In genomic region chr12:70795389-70795711, GRCm38 (mm10) we compare ENCODE assay signal across 25 mouse cellular contexts. TPM values are rescaled to one million over a fixed set of nuclear protein-coding genes. Genes with fewer than 3 reads are reported as not detected.
DNase-seq lines count a peak whose midpoint lies in the region; ATAC-seq and TF ChIP-seq lines count a peak whose summit lies in the region.
"Had no signal": no experiment of that assay in that cellular context is flagged by ENCODE, and none has a peak within 500 bp of the region (broad histone marks: within the 10 kb centered on the region; RNA-seq: fewer than 3 reads in every experiment).

No protein-coding gene starts in this region.

- 89% methylated on average over 3 of the region's 3 CpGs for WGBS in forebrain, embryonic 10.5 days
- 92% methylated on average over 3 of the region's 3 CpGs for WGBS in forebrain, embryonic 13.5 days
- WGBS in heart, embryonic 15.5 days: 74% methylated on average over 3 of the region's 3 CpGs
- 49% methylated on average over 3 of the region's 3 CpGs for WGBS in liver, embryonic 16.5 days (ENCODE audit: insufficient replicate concordance)

- H3K27ac ChIP-seq in forebrain, embryonic 10.5 days: peak overlapping the region; percentile 63
- H3K27ac ChIP-seq in forebrain, embryonic 13.5 days: no peak overlapping the region
- H3K27ac ChIP-seq in heart, embryonic 15.5 days: peak overlapping the region; percentile 56
- no peak overlapping the region for H3K27ac ChIP-seq in liver, embryonic 16.5 days (ENCODE audit: low read length)
- H3K27ac ChIP-seq: forebrain, embryonic 15.5 days; heart, embryonic 10.5 days; hindbrain, embryonic 12.5 days; hindbrain, postnatal 0 days; intestine, embryonic 15.5 days; kidney, postnatal 0 days; neural tube, embryonic 12.5 days had no signal

- H3K79me3 ChIP-seq in C2C12 (ENCODE audit: low read depth): no peaks in the 10 kb centered on the region

- no peak overlapping the region for H3ac ChIP-seq in C2C12 (ENCODE audit: control insufficient read depth, insufficient read length, low read depth)

- H3K4me1 ChIP-seq in forebrain, embryonic 10.5 days: peaks cover 23% of the 10 kb centered on the region
- H3K4me1 ChIP-seq in forebrain, embryonic 13.5 days: peaks cover 9% of the 10 kb centered on the region
- H3K4me1 ChIP-seq in heart, embryonic 15.5 days (replicated peaks): peaks cover 32% of the 10 kb centered on the region
- H3K4me1 ChIP-seq in liver, embryonic 16.5 days (ENCODE audit: control insufficient read depth, low read depth, low read length): no peaks in the 10 kb centered on the region; the same call in 1 of the 2 replicates

- no peaks in the 10 kb centered on the region for H3K9me3 ChIP-seq in forebrain, embryonic 10.5 days
- H3K9me3 ChIP-seq in forebrain, embryonic 13.5 days (replicated peaks): no peaks in the 10 kb centered on the region
- no peaks in the 10 kb centered on the region for H3K9me3 ChIP-seq in heart, embryonic 15.5 days (replicated peaks)
- H3K9me3 ChIP-seq in liver, embryonic 16.5 days (replicated peaks; ENCODE audit: control insufficient read depth, low read length): no peaks in the 10 kb centered on the region
- H3K9me3 ChIP-seq: forebrain, embryonic 15.5 days; G1E; heart, embryonic 10.5 days; hindbrain, embryonic 12.5 days; intestine, embryonic 15.5 days; neural tube, embryonic 12.5 days had no signal

- H3K9ac ChIP-seq in forebrain, embryonic 13.5 days: no peak overlapping the region
- H3K9ac ChIP-seq in heart, embryonic 15.5 days: no peak overlapping the region
- no peak overlapping the region for H3K9ac ChIP-seq in liver, embryonic 16.5 days (ENCODE audit: low read depth, low read length)
- H3K9ac ChIP-seq: forebrain, embryonic 15.5 days; hindbrain, embryonic 12.5 days; intestine, embryonic 15.5 days; neural tube, embryonic 12.5 days had no signal

- no peaks in the 10 kb centered on the region for H3K36me3 ChIP-seq in forebrain, embryonic 10.5 days (replicated peaks)
- H3K36me3 ChIP-seq in forebrain, embryonic 13.5 days (ENCODE audit: poor library complexity, severe bottlenecking): no peaks in the 10 kb centered on the region
- H3K36me3 ChIP-seq in heart, embryonic 15.5 days: no peaks in the 10 kb centered on the region
- no peaks in the 10 kb centered on the region for H3K36me3 ChIP-seq in liver, embryonic 16.5 days (ENCODE audit: control insufficient read depth, insufficient read depth)
- no peaks in the 10 kb centered on the region for H3K36me3 ChIP-seq in C2C12 (ENCODE audit: control insufficient read depth, insufficient read depth)
- H3K36me3 ChIP-seq: forebrain, embryonic 15.5 days; G1E; heart, embryonic 10.5 days; hindbrain, embryonic 12.5 days; intestine, embryonic 15.5 days; neural tube, embryonic 12.5 days had no signal

- no peaks in the 10 kb centered on the region; the same call in 1 of the 2 replicates for H3K27me3 ChIP-seq in forebrain, embryonic 10.5 days (ENCODE audit: poor library complexity, severe bottlenecking)
- no peaks in the 10 kb centered on the region for H3K27me3 ChIP-seq in forebrain, embryonic 13.5 days
- H3K27me3 ChIP-seq in heart, embryonic 15.5 days: no peaks in the 10 kb centered on the region
- H3K27me3 ChIP-seq in liver, embryonic 16.5 days (ENCODE audit: control insufficient read depth, insufficient read depth, low read depth, low read length): no peaks in the 10 kb centered on the region
- H3K27me3 ChIP-seq in C2C12 (ENCODE audit: control insufficient read depth, insufficient read depth, insufficient read length): no peaks in the 10 kb centered on the region
- H3K27me3 ChIP-seq: forebrain, embryonic 15.5 days; hindbrain, embryonic 12.5 days; intestine, embryonic 15.5 days; neural tube, embryonic 12.5 days had no signal

- H3K4me3 ChIP-seq in forebrain, embryonic 10.5 days: no peak overlapping the region
- no peak overlapping the region for H3K4me3 ChIP-seq in forebrain, embryonic 13.5 days
- H3K4me3 ChIP-seq in heart, embryonic 15.5 days: no peak overlapping the region
- H3K4me3 ChIP-seq in liver, embryonic 16.5 days (ENCODE audit: low read depth, low read length): no peak overlapping the region
- no peak overlapping the region for H3K4me3 ChIP-seq in C2C12 (ENCODE audit: insufficient read depth, poor library complexity, severe bottlenecking)
- H3K4me3 ChIP-seq: forebrain, embryonic 15.5 days; heart, embryonic 10.5 days; hindbrain, embryonic 12.5 days; intestine, embryonic 15.5 days; neural tube, embryonic 12.5 days had no signal

- no peak overlapping the region for H3K4me2 ChIP-seq in forebrain, embryonic 13.5 days
- H3K4me2 ChIP-seq in heart, embryonic 15.5 days: peak overlapping the region; percentile 26
- H3K4me2 ChIP-seq in liver, embryonic 16.5 days (ENCODE audit: low read depth, low read length): no peak overlapping the region
- H3K4me2 ChIP-seq: forebrain, embryonic 15.5 days; hindbrain, embryonic 12.5 days; intestine, embryonic 15.5 days; midbrain, embryonic 11.5 days; neural tube, embryonic 12.5 days had no signal

- TF ChIP-seq CTCF in C2C12 (IDR thresholded peaks at IDR 0.05; ENCODE audit: control insufficient read depth, insufficient read depth, insufficient read length): no peak

- ATAC-seq in forebrain, embryonic 13.5 days: no peak
- no peak for ATAC-seq in heart, embryonic 15.5 days (replicated peaks; ENCODE audit: insufficient number of reproducible peaks, insufficient read depth, low FRiP score, low read depth)
- ATAC-seq in liver, embryonic 16.5 days (ENCODE audit: low read depth): peak; percentile 64
- ATAC-seq: forebrain, embryonic 15.5 days; hindbrain, postnatal 0 days; intestine, embryonic 15.5 days had no signal

- no peaks in the 10 kb centered on the region for H3K79me2 ChIP-seq in C2C12 (ENCODE audit: control insufficient read depth, insufficient read depth)

- DNase-seq in forebrain, embryonic 10.5 days (ENCODE audit: extremely low spot score, low spot score): no peak
- DNase-seq in heart, adult 9 months (ENCODE audit: low spot score in 2 of 2): no peak
- no peak for DNase-seq in liver
- no peak for DNase-seq in urinary bladder, postnatal 36 days (ENCODE audit: low spot score in 2 of 2)
- DNase-seq: adrenal gland, adult 8-10 months; cerebellum, postnatal 14 days; gastrocnemius, postnatal 25 days; kidney, adult 2 months; kidney, postnatal 4 days; right cerebral cortex, adult 18-20 months; spleen, adult 18-20 months; thymus, postnatal 14 days had no signal

TF ChIP-seq in C2C12, 6 proteins besides CTCF, POLR2A, EP300 and RAD21:
- TF ChIP-seq USF1 (IDR thresholded peaks at IDR 0.05; ENCODE audit: low read depth) (no peak), CEBPB (IDR thresholded peaks at IDR 0.05; ENCODE audit: low read depth) (peak; percentile 91)
TF ChIP-seq in C2C12: peak in this region for 1.

RNA-seq across cellular contexts. Expression of gene Frmd6, which starts 30.0 kb away (rescaled TPM):
- 25.1 and 27.8 TPM in 2 replicates for polyA plus RNA-seq in forebrain, embryonic 10.5 days (2016; fragmentation: Nextera tagmentation; extraction: Ambion mirVana)
- 6.4 and 6.8 TPM in 2 replicates for polyA plus RNA-seq in forebrain, embryonic 13.5 days (2015; fragmentation: Nextera tagmentation; extraction: Ambion mirVana)
- 23.0 and 26.0 TPM in 2 replicates for polyA plus RNA-seq in heart, embryonic 15.5 days (2015; fragmentation: Nextera tagmentation; extraction: Ambion mirVana)
- 3.7 and 3.8 TPM in 2 replicates for polyA plus RNA-seq in liver, embryonic 16.5 days (2015; fragmentation: Nextera tagmentation; extraction: Ambion mirVana)
- 29.2 TPM for polyA plus RNA-seq in C2C12 (2012; fragmentation: generic; extraction: Trizol)

Comparison
In these comparisons a context has a peak if more than half of its experiments do, and no peak if none do; other contexts are left out.
1. H3K27ac ChIP-seq: peak in forebrain, embryonic 10.5 days (single experiment) and heart, embryonic 15.5 days (single experiment); none in forebrain, embryonic 13.5 days (single experiment) and liver, embryonic 16.5 days (single experiment).